Mouse (Mus musculus): ENCODE measurements at regions not wholly inside any gene's neighbourhood (a gene's known extent, or its start where the extent isn't known, plus 50 kb on each side); places are given as distances from the start of the nearest gene placed in this dataset.
A peak's percentile ranks its signal among the peaks of the same experiment; 100 is the strongest.

DNA sequence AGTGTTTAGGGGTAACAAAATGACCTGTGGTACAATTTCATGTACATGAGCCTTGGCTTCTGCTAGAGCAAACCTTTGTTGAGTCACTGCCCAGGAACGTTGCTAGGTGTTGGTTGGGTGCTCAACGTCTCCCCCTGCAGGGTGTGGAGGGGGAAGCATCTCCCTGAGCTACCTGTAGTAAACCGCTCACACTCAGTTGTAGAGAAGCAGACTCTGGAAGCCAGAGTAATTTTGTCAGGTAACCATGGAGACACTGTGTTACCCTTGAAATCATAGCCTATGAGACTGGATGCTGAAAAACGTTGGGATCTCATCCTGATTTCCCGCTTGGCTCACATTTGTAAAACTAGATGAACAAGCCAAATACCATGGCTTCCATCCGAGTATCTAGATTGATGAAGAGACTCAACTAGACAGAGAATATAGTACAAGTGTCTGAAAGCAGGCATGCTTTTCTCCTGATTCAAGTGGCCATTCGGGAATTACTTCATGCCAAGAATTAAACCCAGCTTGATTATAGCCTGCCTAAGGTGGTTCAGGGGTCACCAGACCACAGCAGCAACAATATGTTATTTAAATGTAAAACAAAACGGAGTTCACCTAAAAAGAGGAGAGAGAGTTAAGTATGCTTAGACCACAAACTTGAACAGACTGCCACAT, 63.7 kb upstream of the Ctla4 start:
- DNase-seq (ENCODE audit: low spot score in 2 of 2), result peak; percentile 66 to 73

DNA sequence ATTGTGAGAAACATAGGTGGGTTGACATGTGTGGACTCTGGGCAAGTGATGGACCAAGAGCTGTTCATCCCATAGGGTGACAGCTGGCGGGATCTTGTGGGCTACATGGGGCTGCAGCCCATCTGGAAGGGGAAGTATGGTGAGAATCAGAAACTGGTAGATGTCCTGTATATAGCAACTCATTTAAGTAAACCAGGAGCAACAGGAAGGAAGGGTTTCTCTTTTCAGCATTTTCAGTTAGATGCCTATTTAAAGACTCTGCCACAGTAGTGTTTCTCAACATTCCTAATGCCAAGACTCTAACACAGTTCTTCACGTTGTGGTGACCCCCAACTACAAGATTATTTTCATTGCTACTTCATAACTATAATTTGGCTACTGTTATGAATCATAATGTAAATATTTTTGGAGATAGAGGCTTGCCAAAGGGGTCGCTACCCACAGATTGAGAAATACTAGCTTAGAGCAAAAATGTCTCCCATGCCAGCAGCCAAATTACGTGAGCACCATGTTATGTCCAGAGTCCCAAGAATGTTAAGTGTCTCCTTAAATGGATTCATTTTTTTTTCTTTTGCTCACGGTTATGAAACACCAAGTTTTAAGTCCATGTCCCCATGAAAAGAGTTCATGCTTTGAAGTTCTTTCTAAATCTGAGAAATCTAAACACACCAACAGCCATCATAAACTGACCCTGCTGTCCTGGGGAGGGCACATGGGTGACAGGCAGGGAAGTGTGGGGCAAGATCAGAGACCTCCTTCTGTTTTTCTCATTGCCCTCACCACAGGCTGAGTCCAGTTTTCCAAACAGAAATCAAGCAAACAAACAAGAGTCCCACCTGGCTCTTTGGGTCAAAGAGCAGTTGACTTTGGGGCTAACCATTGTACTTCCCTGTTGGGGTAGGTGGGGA, 62.3 kb upstream of the Ctla4 start:
- no peak for DNase-seq (ENCODE audit: low spot score in 2 of 2)

GRCm38 (mm10) chr1:60825256-60826186, 61.3 kb upstream of the Ctla4 start:
- DNase-seq (ENCODE audit: low spot score in 2 of 2), result no peak

- no peak for DNase-seq (ENCODE audit: low spot score in 2 of 2)
These were observed 59.8 kb upstream of the Ctla4 start for GRCm38 (mm10) chr1:60826981-60827380.

GRCm38 (mm10) chr1:60828152-60828551, 58.6 kb upstream of the Ctla4 start:
- DNase-seq (ENCODE audit: low spot score in 2 of 2), result no peak

- no peak for DNase-seq (ENCODE audit: low spot score in 2 of 2)
These were observed 57.0 kb upstream of the Ctla4 start for GRCm38 (mm10) chr1:60829849-60830248.

GRCm38 (mm10) chr1:60833668-60834067, 53.1 kb upstream of the Ctla4 start:
- no peak for DNase-seq (ENCODE audit: low spot score in 2 of 2)

All from natural killer cell, adult 2 months (primary cell).